In genomic region chr7:135767493-135767892, GRCm38 (mm10) we compare ENCODE assay signal across 19 mouse cellular contexts.
"Had no signal": no experiment of that assay in that cellular context is flagged by ENCODE, and none has a peak within 500 bp of the region (broad histone marks: within the 10 kb centered on the region; RNA-seq: fewer than 3 reads in every experiment).

No protein-coding gene starts in this region.

- H3K9ac ChIP-seq: kidney, embryonic 15.5 days; limb, embryonic 12.5 days; limb, embryonic 15.5 days; liver, embryonic 14.5 days; liver, postnatal 0 days; lung, embryonic 14.5 days; midbrain, embryonic 12.5 days; midbrain, embryonic 15.5 days had no signal

- ATAC-seq: liver, postnatal 0 days; lung, postnatal 0 days; midbrain, embryonic 15.5 days had no signal

- H3K4me3 ChIP-seq: kidney, embryonic 15.5 days; limb, embryonic 12.5 days; limb, embryonic 15.5 days; midbrain, embryonic 12.5 days; midbrain, embryonic 15.5 days had no signal

- DNase-seq: kidney, adult 11 months; kidney, adult 8-10 months; kidney, postnatal 14 days; kidney, postnatal 4 days; left cerebral cortex, postnatal 4 days; liver, postnatal 0 days; lung, embryonic 14.5 days; lung, postnatal 36 days; retina, postnatal 1 day; thymus, adult 18-20 months; thymus, postnatal 36 days had no signal

- H3K27me3 ChIP-seq: limb, embryonic 15.5 days; midbrain, embryonic 12.5 days; midbrain, embryonic 15.5 days had no signal

- H3K4me2 ChIP-seq: kidney, embryonic 15.5 days; limb, embryonic 12.5 days; limb, embryonic 15.5 days; liver, embryonic 11.5 days; lung, embryonic 14.5 days; midbrain, embryonic 12.5 days; midbrain, embryonic 15.5 days had no signal

- H3K9me3 ChIP-seq: kidney, embryonic 15.5 days; limb, embryonic 12.5 days; limb, embryonic 15.5 days; midbrain, embryonic 12.5 days; midbrain, embryonic 15.5 days had no signal

- H3K27ac ChIP-seq: kidney, embryonic 15.5 days; limb, embryonic 12.5 days; limb, embryonic 15.5 days; liver, embryonic 14.5 days; midbrain, embryonic 12.5 days; midbrain, embryonic 15.5 days had no signal

- H3K36me3 ChIP-seq: kidney, embryonic 15.5 days; limb, embryonic 12.5 days; limb, embryonic 15.5 days; midbrain, embryonic 12.5 days; midbrain, embryonic 15.5 days had no signal
